Mouse (Mus musculus): ENCODE measurements around the gene Cd247. TPM values are rescaled to one million over a fixed set of nuclear protein-coding genes. Genes with fewer than 3 reads are reported as not detected.

Cd247 gene
- polyA plus RNA-seq, 1 experiment from 2014 or later: 0.61 TPM

DNA sequence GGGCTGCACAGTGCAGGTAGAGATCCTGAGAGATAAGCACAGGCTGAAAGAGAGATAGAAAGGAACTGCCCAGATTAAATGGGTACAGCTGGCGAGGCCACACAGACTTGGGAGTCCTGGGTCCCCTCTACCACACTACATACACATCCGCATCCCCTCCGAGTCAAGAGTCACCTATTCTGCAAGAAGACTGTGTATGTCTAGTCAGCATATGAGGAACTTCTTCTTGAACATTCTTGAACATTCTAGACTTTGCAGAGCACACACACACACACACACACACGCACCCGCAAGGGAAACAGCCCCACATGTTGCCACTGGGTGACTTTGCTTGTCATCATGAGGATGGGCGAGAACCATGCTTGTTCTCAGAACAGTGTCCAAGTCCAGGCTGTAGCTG, 40.1 kb downstream of the Cd247 start:
- H3K36me3 ChIP-seq: no peaks in the 10 kb centered on the region
- no peak overlapping the region for H3K27ac ChIP-seq
- H3K4me1 ChIP-seq: no peaks in the 10 kb centered on the region
- no peaks in the 10 kb centered on the region for H3K27me3 ChIP-seq
- no peaks in the 10 kb centered on the region for H3K9me3 ChIP-seq
- no peak for ATAC-seq (ENCODE audit: insufficient number of reproducible peaks, low FRiP score, low TSS enrichment, low read depth)
- no peak overlapping the region for H3K4me2 ChIP-seq
- 90% methylated on average over 6 of the region's 6 CpGs for WGBS
- no peak overlapping the region for H3K4me3 ChIP-seq
- no peak overlapping the region for H3K9ac ChIP-seq

DNA sequence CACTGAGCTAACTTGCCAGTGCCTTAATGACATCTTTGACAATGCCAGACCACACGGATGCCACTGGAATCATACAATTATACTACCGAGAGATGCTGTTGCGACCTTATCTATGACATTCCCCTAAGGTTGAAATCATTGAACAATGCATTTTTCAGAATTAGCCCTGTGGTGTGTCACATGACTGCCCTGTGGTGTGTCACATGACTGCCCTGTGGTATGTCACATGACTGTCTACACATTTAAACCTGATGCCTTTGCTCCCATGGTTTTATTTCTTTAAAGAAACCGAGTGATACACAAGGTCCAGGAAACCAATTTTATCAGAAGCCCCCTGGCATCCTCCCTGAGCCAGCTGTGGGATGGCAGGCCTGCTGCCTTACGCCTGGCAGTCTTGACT, 41.4 kb downstream of the Cd247 start:
- Histone ChIP-seq H3K9me3 (no peaks in the 10 kb centered on the region), H3K36me3 (no peaks in the 10 kb centered on the region), H3K4me1 (peaks cover 9% of the 10 kb centered on the region), H3K4me3 (no peak overlapping the region), H3K27me3 (no peaks in the 10 kb centered on the region), H3K9ac (no peak overlapping the region), H3K4me2 (no peak overlapping the region), H3K27ac (no peak overlapping the region)
- WGBS: 88% methylated on average over 5 of the region's 5 CpGs
- no peak for ATAC-seq (ENCODE audit: insufficient number of reproducible peaks, low FRiP score, low TSS enrichment, low read depth)

DNA sequence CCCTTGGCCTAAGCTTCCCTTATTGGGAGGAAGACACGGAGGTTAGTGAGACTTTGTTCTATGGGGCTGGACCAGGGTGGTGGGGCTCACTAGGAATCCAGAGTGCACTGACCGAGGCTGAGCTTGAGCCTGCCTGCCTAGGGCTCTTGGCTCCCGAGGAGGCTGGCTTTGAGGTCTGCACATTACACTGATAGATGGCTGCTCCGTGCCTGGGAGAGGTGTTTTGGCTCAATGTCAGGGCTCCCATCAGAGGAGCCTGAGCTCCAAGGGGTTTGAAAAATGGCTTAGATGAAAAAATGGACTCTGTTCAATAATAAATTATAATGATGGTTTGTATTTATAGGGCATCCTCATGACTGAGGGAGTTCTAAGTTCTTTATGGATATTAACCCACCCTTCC, 44.8 kb downstream of the Cd247 start:
- Histone ChIP-seq H3K4me1 (peaks cover 27% of the 10 kb centered on the region), H3K4me2 (no peak overlapping the region), H3K4me3 (no peak overlapping the region), H3K27ac (no peak overlapping the region), H3K9me3 (no peaks in the 10 kb centered on the region), H3K36me3 (no peaks in the 10 kb centered on the region), H3K27me3 (no peaks in the 10 kb centered on the region), H3K9ac (no peak overlapping the region)
- no peak for ATAC-seq (ENCODE audit: insufficient number of reproducible peaks, low FRiP score, low TSS enrichment, low read depth)
- 30% methylated on average over 4 of the region's 4 CpGs for WGBS

DNA sequence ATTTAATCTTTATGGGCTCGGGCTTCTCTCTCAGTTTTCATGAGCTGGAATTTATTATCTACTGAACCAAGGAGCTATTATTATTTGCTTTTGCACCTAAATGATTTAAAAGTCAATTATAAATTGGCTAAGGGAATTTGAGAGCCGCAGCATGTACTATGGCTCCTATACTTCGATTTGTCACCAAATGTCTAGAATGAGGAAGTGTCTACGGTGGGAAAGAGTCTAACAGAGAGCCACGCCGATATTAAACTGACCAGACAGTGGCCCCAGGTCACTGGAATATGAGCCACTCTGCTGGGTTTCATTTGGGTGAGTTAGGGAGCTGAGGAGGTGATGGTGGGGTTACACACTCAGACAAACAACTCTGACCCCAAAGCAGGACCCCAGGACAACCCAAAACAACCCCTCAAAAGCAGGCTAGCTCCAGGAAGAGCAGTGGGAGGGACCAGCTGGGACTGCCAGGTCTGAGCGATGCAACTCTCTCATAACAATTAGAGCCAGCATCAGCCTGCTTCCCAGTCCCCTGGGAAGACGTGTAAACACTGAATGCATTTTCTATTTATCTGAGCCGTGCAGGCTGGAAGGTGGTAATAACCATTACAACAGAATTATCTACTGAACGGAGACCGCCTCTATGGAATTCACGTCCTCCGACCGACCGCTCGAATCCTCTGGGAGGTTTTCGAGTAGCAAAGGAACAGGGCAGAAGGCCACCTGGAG, 45.6 kb downstream of the Cd247 start:
- Histone ChIP-seq H3K9ac (no peak overlapping the region), H3K4me2 (peak overlapping the region; percentile 40), H3K4me1 (peaks cover 27% of the 10 kb centered on the region), H3K9me3 (no peaks in the 10 kb centered on the region), H3K36me3 (no peaks in the 10 kb centered on the region), H3K4me3 (peak overlapping the region; percentile 3; the same call in 1 of the 2 replicates), H3K27ac (no peak overlapping the region), H3K27me3 (no peaks in the 10 kb centered on the region; the same call in 1 of the 2 replicates)
- WGBS: 15% methylated on average over 17 of the region's 17 CpGs
- ATAC-seq (ENCODE audit: insufficient number of reproducible peaks, low FRiP score, low TSS enrichment, low read depth): no peak

DNA sequence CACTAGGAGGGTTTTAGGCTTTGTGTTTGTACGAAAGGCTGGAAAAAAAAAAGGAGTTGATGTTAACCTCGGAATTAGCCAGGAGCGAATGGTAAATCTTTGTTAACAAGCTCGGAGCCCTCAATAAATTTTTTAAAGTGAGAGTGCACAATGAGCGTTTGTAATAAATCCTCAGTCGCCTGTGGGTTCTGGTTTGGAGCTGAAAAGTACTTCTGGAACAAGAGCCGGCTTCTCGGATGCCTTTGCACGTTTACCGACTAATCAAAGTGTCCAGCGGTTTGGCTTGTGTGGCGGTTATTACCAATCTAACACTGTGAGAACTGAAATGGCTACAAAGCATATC, 46.1 kb downstream of the Cd247 start:
- H3K4me1 ChIP-seq: peaks cover 27% of the 10 kb centered on the region
- H3K27ac ChIP-seq: no peak overlapping the region
- 10% methylated on average over 12 of the region's 12 CpGs for WGBS

DNA sequence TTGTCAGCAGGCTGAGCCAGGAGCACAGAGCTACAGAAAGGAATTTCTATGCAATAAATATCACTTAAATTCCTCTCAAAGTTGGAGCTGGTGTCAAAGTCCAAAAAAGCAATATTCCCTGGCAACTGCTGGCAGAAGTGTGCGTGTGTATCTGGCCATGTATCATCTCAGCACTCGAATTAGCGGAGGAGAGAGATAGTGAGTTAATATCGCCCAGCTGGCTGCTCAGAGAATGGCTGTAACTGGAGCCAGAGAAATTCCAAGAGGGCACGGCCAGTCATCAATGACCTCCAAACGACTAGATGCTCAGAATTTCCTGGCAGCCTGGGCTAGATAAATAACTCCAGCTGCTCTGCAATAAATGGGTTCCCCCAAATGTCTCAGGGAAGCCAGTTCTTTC, 48.0 kb downstream of the Cd247 start:
- Histone ChIP-seq H3K36me3 (no peaks in the 10 kb centered on the region), H3K4me1 (peaks cover 35% of the 10 kb centered on the region), H3K4me3 (no peak overlapping the region), H3K9me3 (no peaks in the 10 kb centered on the region), H3K9ac (no peak overlapping the region), H3K4me2 (0 out of 2 replicates have a peak overlapping the region, but pooled peaks have one; percentile 7), H3K27ac (no peak overlapping the region; the same call in 1 of the 2 replicates), H3K27me3 (peaks cover 19% of the 10 kb centered on the region)
- no peak for ATAC-seq (ENCODE audit: insufficient number of reproducible peaks, low FRiP score, low TSS enrichment, low read depth)
- WGBS: 9% methylated on average over 6 of the region's 6 CpGs

More for the DNA sequence above, 46.1 kb downstream of the Cd247 start:
- no peak overlapping the region for H3K9ac ChIP-seq
- H3K36me3 ChIP-seq: no peaks in the 10 kb centered on the region
- no peaks in the 10 kb centered on the region for H3K9me3 ChIP-seq
- peak overlapping the region; percentile 40 for H3K4me2 ChIP-seq
- peaks cover 2% of the 10 kb centered on the region for H3K27me3 ChIP-seq
- H3K4me3 ChIP-seq: peak overlapping the region; percentile 3; the same call in 1 of the 2 replicates
- ATAC-seq (ENCODE audit: insufficient number of reproducible peaks, low FRiP score, low TSS enrichment, low read depth): no peak

DNA sequence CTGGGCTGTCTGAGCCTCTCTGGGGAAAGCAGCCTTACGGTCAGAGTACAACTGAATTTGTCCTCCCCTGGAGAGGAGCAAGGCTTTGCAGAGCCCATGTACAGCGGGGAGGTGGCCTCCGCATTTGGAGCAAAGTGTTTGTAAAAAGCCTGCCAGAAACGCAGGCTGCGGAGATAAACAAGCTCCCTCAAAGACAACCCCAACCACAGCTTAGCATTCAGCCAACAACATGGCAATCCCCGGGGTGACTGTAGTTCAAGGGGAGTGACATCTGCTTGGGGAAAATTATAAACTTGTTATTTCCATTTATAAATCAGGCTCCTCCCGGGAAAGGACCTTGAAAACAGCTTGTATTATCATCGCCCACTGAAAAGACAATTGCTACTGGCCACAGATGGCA, 49.1 kb downstream of the Cd247 start:
- H3K9me3 ChIP-seq: no peaks in the 10 kb centered on the region
- no peak for ATAC-seq (ENCODE audit: insufficient number of reproducible peaks, low FRiP score, low TSS enrichment, low read depth)
- peaks cover 27% of the 10 kb centered on the region for H3K27me3 ChIP-seq
- no peak overlapping the region for H3K4me2 ChIP-seq
- 30% methylated on average over 8 of the region's 8 CpGs for WGBS
- no peaks in the 10 kb centered on the region for H3K36me3 ChIP-seq
- no peak overlapping the region for H3K9ac ChIP-seq
- H3K4me3 ChIP-seq: no peak overlapping the region
- H3K27ac ChIP-seq: no peak overlapping the region
- peaks cover 35% of the 10 kb centered on the region for H3K4me1 ChIP-seq

DNA sequence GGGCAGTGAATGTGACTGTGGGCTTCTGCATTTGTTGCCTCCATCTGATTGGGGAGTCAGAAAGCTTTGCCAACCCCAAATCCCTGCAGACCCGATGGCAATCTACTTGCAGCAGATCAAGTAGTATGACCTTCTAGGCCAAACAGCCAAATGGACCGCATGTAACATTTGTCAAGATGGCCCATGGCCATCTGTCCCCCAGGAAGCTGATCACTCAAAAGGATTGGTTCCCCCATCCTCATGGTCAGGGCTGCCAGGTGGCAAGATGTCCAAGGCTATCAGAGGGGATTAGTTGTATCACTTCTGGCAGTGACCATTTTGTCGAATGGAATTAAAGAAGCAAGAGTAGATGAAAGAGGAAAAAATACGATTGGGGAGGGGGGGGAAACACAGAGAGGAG, 50.7 kb downstream of the Cd247 start:
- 70% methylated on average over 4 of the region's 4 CpGs for WGBS
- Histone ChIP-seq H3K4me2 (no peak overlapping the region), H3K4me3 (no peak overlapping the region), H3K27ac (no peak overlapping the region), H3K27me3 (peaks cover 36% of the 10 kb centered on the region), H3K9me3 (no peaks in the 10 kb centered on the region), H3K4me1 (peaks cover 32% of the 10 kb centered on the region), H3K9ac (no peak overlapping the region), H3K36me3 (no peaks in the 10 kb centered on the region)
- no peak for ATAC-seq (ENCODE audit: insufficient number of reproducible peaks, low FRiP score, low TSS enrichment, low read depth)

DNA sequence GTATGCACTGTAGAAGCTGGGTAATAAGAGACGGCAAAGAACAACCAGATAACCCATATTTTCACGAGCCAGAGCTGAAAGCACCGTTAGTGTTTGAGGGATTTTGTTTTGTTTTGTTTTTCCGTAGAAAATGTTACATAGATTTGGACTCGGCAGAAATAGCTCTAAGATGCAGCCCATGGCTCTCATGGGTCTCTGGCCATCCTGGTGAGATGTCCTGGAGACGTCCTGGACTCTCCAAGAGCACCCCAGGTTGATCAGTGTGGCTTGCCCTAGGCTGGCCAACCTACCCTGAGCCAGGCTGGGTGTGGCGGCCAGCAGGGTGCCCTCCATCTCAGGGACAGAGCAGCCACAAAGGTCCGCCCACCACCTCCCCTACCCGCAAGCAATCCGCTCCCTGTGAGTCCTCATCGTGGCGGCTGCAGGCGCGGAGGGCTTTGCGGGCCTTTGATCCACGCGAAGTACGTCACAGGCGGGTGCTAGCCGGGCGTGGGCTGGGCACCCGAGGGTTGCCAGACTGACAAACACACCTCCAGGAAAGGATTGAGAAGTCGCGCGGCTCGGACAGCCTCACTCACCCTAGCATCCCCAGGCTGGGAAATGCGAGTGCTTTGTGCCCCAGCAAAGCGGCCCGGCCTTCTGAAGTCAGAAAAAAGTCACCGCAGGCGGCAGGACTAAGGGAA, 52.2 kb downstream of the Cd247 start:
- Histone ChIP-seq H3K27me3 (peaks cover 45% of the 10 kb centered on the region), H3K9ac (0 out of 2 replicates have a peak overlapping the region, but pooled peaks have one; percentile 20), H3K36me3 (no peaks in the 10 kb centered on the region), H3K4me3 (peak overlapping the region; percentile 31), H3K4me2 (peak overlapping the region; percentile 56), H3K4me1 (peaks cover 40% of the 10 kb centered on the region), H3K27ac (no peak overlapping the region), H3K9me3 (no peaks in the 10 kb centered on the region)
- no peak for ATAC-seq (ENCODE audit: insufficient number of reproducible peaks, low FRiP score, low TSS enrichment, low read depth)
- 16% methylated on average over 31 of the region's 31 CpGs for WGBS

DNA sequence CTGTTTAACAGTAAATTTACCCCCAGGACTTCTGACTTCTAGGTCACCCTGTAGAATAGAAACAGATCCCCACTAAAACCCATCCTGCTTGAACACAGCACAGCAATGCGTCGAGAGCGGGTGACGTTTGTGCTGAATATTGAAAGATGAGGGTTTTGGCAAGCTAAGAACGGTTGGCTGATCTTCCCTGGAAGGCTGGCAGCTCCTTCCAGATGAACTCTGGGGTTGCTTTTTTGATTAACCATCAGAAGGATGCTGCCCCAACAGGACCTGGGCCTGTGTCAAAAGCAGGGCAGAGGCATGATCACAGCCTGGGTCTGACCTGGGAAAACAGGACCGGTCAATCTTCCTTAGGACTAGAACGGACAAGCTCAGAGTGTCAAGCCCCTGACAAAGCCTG, 53.7 kb downstream of the Cd247 start:
- no peaks in the 10 kb centered on the region for H3K36me3 ChIP-seq
- H3K27ac ChIP-seq: no peak overlapping the region
- no peak overlapping the region for H3K9ac ChIP-seq
- H3K9me3 ChIP-seq: no peaks in the 10 kb centered on the region
- H3K4me1 ChIP-seq: peaks cover 28% of the 10 kb centered on the region
- peaks cover 60% of the 10 kb centered on the region for H3K27me3 ChIP-seq
- no peak overlapping the region for H3K4me3 ChIP-seq
- H3K4me2 ChIP-seq: no peak overlapping the region
- WGBS: 76% methylated on average over 7 of the region's 7 CpGs
- no peak for ATAC-seq (ENCODE audit: insufficient number of reproducible peaks, low FRiP score, low TSS enrichment, low read depth)

DNA sequence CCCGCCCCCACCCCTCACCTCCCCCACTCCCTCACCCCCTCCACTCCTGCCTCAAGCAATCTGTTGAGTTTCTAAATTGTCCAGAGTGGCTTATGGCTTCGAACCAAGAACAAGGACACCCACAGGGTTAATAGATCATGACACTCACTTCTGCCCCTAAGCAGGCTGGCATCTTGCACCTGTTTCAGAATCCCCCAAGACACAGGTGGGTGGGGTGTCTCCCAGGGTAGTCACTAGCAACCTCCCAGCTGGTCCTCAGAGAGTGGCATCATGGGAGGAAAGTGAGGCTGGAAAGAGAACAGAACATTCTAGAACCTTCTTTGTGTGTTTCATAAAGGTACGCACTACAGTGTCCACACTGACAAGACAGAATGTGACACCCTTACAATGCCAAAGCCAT, 55.1 kb downstream of the Cd247 start:
- ATAC-seq (ENCODE audit: insufficient number of reproducible peaks, low FRiP score, low TSS enrichment, low read depth): no peak
- Histone ChIP-seq H3K27ac (no peak overlapping the region), H3K27me3 (peaks cover 64% of the 10 kb centered on the region), H3K4me2 (no peak overlapping the region), H3K4me3 (no peak overlapping the region), H3K9me3 (no peaks in the 10 kb centered on the region), H3K36me3 (no peaks in the 10 kb centered on the region), H3K9ac (no peak overlapping the region), H3K4me1 (peaks cover 24% of the 10 kb centered on the region; the same call in 1 of the 2 replicates)
- WGBS: 66% methylated on average over 3 of the region's 3 CpGs

DNA sequence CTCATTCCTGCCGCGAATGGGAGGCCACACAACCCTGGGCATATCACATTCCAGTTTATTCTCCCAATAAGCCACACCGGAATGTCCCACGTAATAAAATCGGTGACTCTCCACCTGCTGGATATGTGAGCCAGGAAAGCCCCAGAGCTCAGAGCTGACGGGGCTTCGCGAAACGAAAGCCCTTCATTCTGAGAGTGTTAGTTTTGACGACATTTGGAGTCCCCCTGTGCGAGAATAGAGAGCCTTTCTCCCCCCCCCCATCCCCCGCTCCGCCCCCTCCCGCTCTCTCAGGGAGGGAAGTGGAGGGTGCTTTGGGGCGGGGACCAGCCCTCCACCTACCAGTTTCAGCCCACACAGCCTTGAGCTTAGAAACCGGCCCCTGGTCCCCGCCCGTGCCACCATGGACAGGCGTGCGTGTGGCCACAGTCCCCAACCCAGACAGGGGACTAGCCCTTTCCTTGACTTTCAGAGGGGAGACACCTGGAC, 56.0 kb downstream of the Cd247 start:
- H3K4me1 ChIP-seq: peaks cover 24% of the 10 kb centered on the region; the same call in 1 of the 2 replicates
- no peaks in the 10 kb centered on the region for H3K9me3 ChIP-seq
- under 1% methylated on average over 20 of the region's 20 CpGs for WGBS
- H3K4me2 ChIP-seq: peak overlapping the region; percentile 98
- no peak overlapping the region for H3K27ac ChIP-seq
- H3K27me3 ChIP-seq: peaks cover 63% of the 10 kb centered on the region
- H3K36me3 ChIP-seq: no peaks in the 10 kb centered on the region
- peak overlapping the region; percentile 49 for H3K4me3 ChIP-seq
- no peak for ATAC-seq (ENCODE audit: insufficient number of reproducible peaks, low FRiP score, low TSS enrichment, low read depth)
- peak overlapping the region; percentile 31 for H3K9ac ChIP-seq

All from limb, embryonic 15.5 days (tissue).